Mouse (Mus musculus): Measurements from ENCODE around the gene Tedc2. TPM values are rescaled to one million over a fixed set of nuclear protein-coding genes. Genes with fewer than 3 reads are reported as not detected.

The Tedc2 gene
- polyA plus RNA-seq, 1 experiment from 2014 or later: 19.2 TPM

- H3K27ac ChIP-seq (ENCODE audit: low read depth, low read length): no peak overlapping the region
- no peak overlapping the region for H3K4me3 ChIP-seq (ENCODE audit: low read depth, low read length)
- peaks cover 3% of the 10 kb centered on the region for H3K4me1 ChIP-seq (replicated peaks; ENCODE audit: control insufficient read depth, insufficient read depth, low read length)
- DNase-seq (ENCODE audit: low spot score) (no peak), ATAC-seq (replicated peaks; ENCODE audit: low FRiP score) (no peak)
- no peaks in the 10 kb centered on the region for H3K27me3 ChIP-seq (ENCODE audit: control insufficient read depth, insufficient read depth, low read length)
- no peak overlapping the region for H3K4me2 ChIP-seq (ENCODE audit: low read depth, low read length, severe bottlenecking)
- no peaks in the 10 kb centered on the region for H3K9me3 ChIP-seq (ENCODE audit: control insufficient read depth, low read length)
- no peak overlapping the region for H3K9ac ChIP-seq (ENCODE audit: low read length)
- 91% methylated on average over 10 of the region's 10 CpGs for WGBS
- H3K36me3 ChIP-seq (ENCODE audit: control insufficient read depth, insufficient read depth, low read length): peaks cover 23% of the 10 kb centered on the region; the same call in 1 of the 2 replicates
These were observed 4.1 kb upstream of the Tedc2 start for GRCm38 (mm10) chr17:24224741-24225140.

DNA sequence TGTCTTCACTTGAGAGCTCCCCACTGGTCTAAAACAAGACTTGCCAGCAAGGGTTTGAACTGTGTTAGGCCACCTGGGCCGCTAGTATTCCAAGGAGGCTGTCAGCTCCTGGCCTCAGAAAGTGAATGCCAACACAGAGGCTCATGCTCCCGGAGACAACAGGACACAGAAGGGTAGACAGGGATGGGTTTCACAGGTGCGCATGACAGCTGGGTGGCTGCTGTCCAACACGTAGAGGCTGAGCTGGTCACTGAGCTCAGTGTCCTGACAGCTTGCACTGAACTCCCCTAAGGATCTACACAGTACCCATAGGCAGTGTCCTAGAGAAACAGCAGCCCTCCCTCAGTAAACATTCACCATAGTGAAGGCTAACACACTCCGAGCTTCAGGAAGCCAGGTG is 2.9 kb upstream of the Tedc2 start:
- no peaks in the 10 kb centered on the region for H3K27me3 ChIP-seq (ENCODE audit: control insufficient read depth, insufficient read depth, low read length)
- H3K27ac ChIP-seq (ENCODE audit: low read depth, low read length): no peak overlapping the region
- no peak overlapping the region for H3K9ac ChIP-seq (ENCODE audit: low read length)
- H3K9me3 ChIP-seq (ENCODE audit: control insufficient read depth, low read length): no peaks in the 10 kb centered on the region
- ATAC-seq (replicated peaks; ENCODE audit: low FRiP score) (no peak), DNase-seq (ENCODE audit: low spot score) (no peak)
- peaks cover 8% of the 10 kb centered on the region for H3K4me1 ChIP-seq (replicated peaks; ENCODE audit: control insufficient read depth, insufficient read depth, low read length)
- 87% methylated on average over 5 of the region's 5 CpGs for WGBS
- H3K36me3 ChIP-seq (ENCODE audit: control insufficient read depth, insufficient read depth, low read length): peaks cover 23% of the 10 kb centered on the region; the same call in 1 of the 2 replicates
- no peak overlapping the region for H3K4me2 ChIP-seq (ENCODE audit: low read depth, low read length, severe bottlenecking)
- no peak overlapping the region for H3K4me3 ChIP-seq (ENCODE audit: low read depth, low read length)

DNA sequence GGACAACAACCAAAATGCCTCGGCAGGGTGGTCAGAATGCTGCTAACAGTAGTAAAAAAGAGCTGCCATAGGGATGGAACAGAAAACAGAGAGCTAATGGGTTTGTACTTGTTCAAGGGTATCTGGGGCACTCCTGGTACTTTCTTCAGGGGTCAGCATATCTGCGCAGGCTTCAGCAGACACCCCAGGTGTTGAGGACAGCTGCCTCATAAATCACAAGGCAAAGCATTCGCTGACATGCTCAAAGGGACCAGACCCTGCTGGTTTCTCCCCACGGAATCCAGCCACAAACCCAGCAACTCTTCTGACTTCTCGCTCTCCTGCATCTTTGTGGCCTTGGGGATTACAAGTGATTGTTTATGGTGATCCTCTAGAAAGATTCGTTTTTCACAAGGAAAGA is 2.0 kb upstream of the Tedc2 start:
- Histone ChIP-seq H3K4me3 (ENCODE audit: low read depth, low read length) (no peak overlapping the region), H3K9ac (ENCODE audit: low read length) (no peak overlapping the region), H3K36me3 (ENCODE audit: control insufficient read depth, insufficient read depth, low read length) (peaks cover 21% of the 10 kb centered on the region; the same call in 1 of the 2 replicates), H3K27ac (ENCODE audit: low read depth, low read length) (no peak overlapping the region), H3K9me3 (ENCODE audit: control insufficient read depth, low read length) (no peaks in the 10 kb centered on the region), H3K4me2 (ENCODE audit: low read depth, low read length, severe bottlenecking) (no peak overlapping the region), H3K4me1 (replicated peaks; ENCODE audit: control insufficient read depth, insufficient read depth, low read length) (peaks cover 8% of the 10 kb centered on the region), H3K27me3 (ENCODE audit: control insufficient read depth, insufficient read depth, low read length) (no peaks in the 10 kb centered on the region)
- no peak for ATAC-seq (replicated peaks; ENCODE audit: low FRiP score)
- 84% methylated on average over 6 of the region's 6 CpGs for WGBS
- DNase-seq (ENCODE audit: low spot score): no peak

GRCm38 (mm10) chr17:24216836-24217235 is 3.8 kb downstream of the Tedc2 start:
- Histone ChIP-seq H3K27me3 (ENCODE audit: control insufficient read depth, insufficient read depth, low read length) (no peaks in the 10 kb centered on the region), H3K9me3 (ENCODE audit: control insufficient read depth, low read length) (no peaks in the 10 kb centered on the region), H3K27ac (ENCODE audit: low read depth, low read length) (no peak overlapping the region), H3K4me1 (replicated peaks; ENCODE audit: control insufficient read depth, insufficient read depth, low read length) (peaks cover 11% of the 10 kb centered on the region), H3K36me3 (ENCODE audit: control insufficient read depth, insufficient read depth, low read length) (peaks cover 10% of the 10 kb centered on the region), H3K4me3 (ENCODE audit: low read depth, low read length) (no peak overlapping the region), H3K9ac (ENCODE audit: low read length) (no peak overlapping the region), H3K4me2 (ENCODE audit: low read depth, low read length, severe bottlenecking) (no peak overlapping the region)
- WGBS: 69% methylated on average over 4 of the region's 4 CpGs
- ATAC-seq (replicated peaks; ENCODE audit: low FRiP score): no peak
- DNase-seq (ENCODE audit: low spot score): no peak

DNA sequence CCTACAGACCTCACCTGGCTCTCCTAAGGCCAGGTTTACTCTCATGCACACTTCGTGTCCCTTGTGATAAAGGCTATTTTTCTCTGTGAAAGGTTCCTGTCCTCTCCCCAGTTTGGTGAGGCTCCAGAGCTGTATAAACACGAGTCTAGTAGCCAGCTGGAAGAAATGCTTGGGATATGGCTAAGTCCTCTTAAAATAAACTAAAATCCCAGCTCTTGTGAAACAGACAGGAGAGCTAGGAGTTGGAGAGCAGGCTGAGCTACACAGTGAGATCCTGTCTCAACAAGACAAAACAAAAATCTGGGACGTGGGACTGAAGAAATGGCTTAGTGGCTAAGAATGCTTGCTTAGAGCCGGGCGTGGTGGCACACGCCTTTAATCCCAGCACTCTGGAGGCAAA is 7.5 kb downstream of the Tedc2 start:
- peaks cover 23% of the 10 kb centered on the region for H3K4me1 ChIP-seq (replicated peaks; ENCODE audit: control insufficient read depth, insufficient read depth, low read length)
- peaks cover 5% of the 10 kb centered on the region for H3K27me3 ChIP-seq (ENCODE audit: control insufficient read depth, insufficient read depth, low read length)
- WGBS: 74% methylated on average over 6 of the region's 6 CpGs
- H3K27ac ChIP-seq (ENCODE audit: low read depth, low read length): no peak overlapping the region
- DNase-seq (ENCODE audit: low spot score) (no peak), ATAC-seq (replicated peaks; ENCODE audit: low FRiP score) (no peak)
- H3K4me3 ChIP-seq (ENCODE audit: low read depth, low read length): no peak overlapping the region
- H3K9me3 ChIP-seq (ENCODE audit: control insufficient read depth, low read length): no peaks in the 10 kb centered on the region
- no peak overlapping the region for H3K9ac ChIP-seq (ENCODE audit: low read length)
- peaks cover 10% of the 10 kb centered on the region for H3K36me3 ChIP-seq (ENCODE audit: control insufficient read depth, insufficient read depth, low read length)
- no peak overlapping the region for H3K4me2 ChIP-seq (ENCODE audit: low read depth, low read length, severe bottlenecking)

GRCm38 (mm10) chr17:24212441-24213018 is 8.1 kb downstream of the Tedc2 start:
- no peak for DNase-seq (ENCODE audit: low spot score)
- H3K9me3 ChIP-seq (ENCODE audit: control insufficient read depth, low read length): no peaks in the 10 kb centered on the region
- WGBS: 26% methylated on average over 5 of the region's 5 CpGs
- ATAC-seq (replicated peaks; ENCODE audit: low FRiP score): peak; percentile 8; the same call in 1 of the 2 replicates
- peak overlapping the region; percentile 74 for H3K9ac ChIP-seq (ENCODE audit: low read length)
- H3K4me1 ChIP-seq (replicated peaks; ENCODE audit: control insufficient read depth, insufficient read depth, low read length): peaks cover 23% of the 10 kb centered on the region
- peak overlapping the region; percentile 46 for H3K4me3 ChIP-seq (ENCODE audit: low read depth, low read length)
- no peak overlapping the region for H3K27ac ChIP-seq (ENCODE audit: low read depth, low read length)
- peak overlapping the region; percentile 90 for H3K4me2 ChIP-seq (ENCODE audit: low read depth, low read length, severe bottlenecking)
- peaks cover 12% of the 10 kb centered on the region for H3K27me3 ChIP-seq (ENCODE audit: control insufficient read depth, insufficient read depth, low read length)
- H3K36me3 ChIP-seq (ENCODE audit: control insufficient read depth, insufficient read depth, low read length): peaks cover 10% of the 10 kb centered on the region

GRCm38 (mm10) chr17:24211631-24212440 is 8.8 kb downstream of the Tedc2 start:
- Histone ChIP-seq H3K27ac (ENCODE audit: low read depth, low read length) (0 out of 2 replicates have a peak overlapping the region, but pooled peaks have one; percentile 14), H3K4me3 (ENCODE audit: low read depth, low read length) (peak overlapping the region; percentile 46), H3K4me1 (replicated peaks; ENCODE audit: control insufficient read depth, insufficient read depth, low read length) (peaks cover 27% of the 10 kb centered on the region), H3K9me3 (ENCODE audit: control insufficient read depth, low read length) (no peaks in the 10 kb centered on the region), H3K9ac (ENCODE audit: low read length) (peak overlapping the region; percentile 74), H3K4me2 (ENCODE audit: low read depth, low read length, severe bottlenecking) (peak overlapping the region; percentile 90), H3K27me3 (ENCODE audit: control insufficient read depth, insufficient read depth, low read length) (peaks cover 18% of the 10 kb centered on the region), H3K36me3 (ENCODE audit: control insufficient read depth, insufficient read depth, low read length) (peaks cover 10% of the 10 kb centered on the region)
- peak; percentile 59 for ATAC-seq (replicated peaks; ENCODE audit: low FRiP score)
- peak; percentile 85 for DNase-seq (ENCODE audit: low spot score)
- 2% methylated on average over 37 of the region's 37 CpGs for WGBS

- WGBS: 85% methylated on average over 3 of the region's 3 CpGs
- H3K4me2 ChIP-seq (ENCODE audit: low read depth, low read length, severe bottlenecking): no peak overlapping the region
- H3K9me3 ChIP-seq (ENCODE audit: control insufficient read depth, low read length): no peaks in the 10 kb centered on the region
- ATAC-seq (replicated peaks; ENCODE audit: low FRiP score): no peak
- H3K27me3 ChIP-seq (ENCODE audit: control insufficient read depth, insufficient read depth, low read length): peaks cover 23% of the 10 kb centered on the region
- H3K4me3 ChIP-seq (ENCODE audit: low read depth, low read length): no peak overlapping the region
- peaks cover 5% of the 10 kb centered on the region; the same call in 1 of the 2 replicates for H3K36me3 ChIP-seq (ENCODE audit: control insufficient read depth, insufficient read depth, low read length)
- no peak for DNase-seq (ENCODE audit: low spot score)
- no peak overlapping the region for H3K27ac ChIP-seq (ENCODE audit: low read depth, low read length)
- H3K9ac ChIP-seq (ENCODE audit: low read length): no peak overlapping the region
- H3K4me1 ChIP-seq (replicated peaks; ENCODE audit: control insufficient read depth, insufficient read depth, low read length): peaks cover 38% of the 10 kb centered on the region
These were observed 10.1 kb downstream of the Tedc2 start for GRCm38 (mm10) chr17:24210591-24210990.

All from forebrain, embryonic 11.5 days (tissue).